Mouse (Mus musculus) hindbrain, embryonic 10.5 days (tissue): ENCODE data around the gene Mrps21. TPM values are rescaled to one million over a fixed set of nuclear protein-coding genes. Genes with fewer than 3 reads are reported as not detected.

Source experiments
- DNase-seq: peaks from one replicate; pipeline ENCODE4 v3.0.0-alpha.2; 2017; ENCODE audit warnings: low spot score
- H3K27ac ChIP-seq: fragments of 300-500 bp; sonication (generic); 2 replicates; pipeline ENCODE4 v1.5.1; 2016; ENCODE audit warnings: mild to moderate bottlenecking, moderate library complexity
- H3K27me3 ChIP-seq: fragments of 300-500 bp; sonication (generic); 2 replicates; pipeline ENCODE4 v1.6.1; 2016; ENCODE audit warnings: mild to moderate bottlenecking; ENCODE audit not compliant: poor library complexity, insufficient read depth, severe bottlenecking
- H3K36me3 ChIP-seq: fragments of 300-500 bp; sonication (generic); 2 replicates; pipeline ENCODE4 v1.6.1; 2016; ENCODE audit warnings: mild to moderate bottlenecking, moderate library complexity
- H3K4me1 ChIP-seq: fragments of 300-500 bp; sonication (generic); replicated peaks from 2 replicates; pipeline ENCODE4 v1.6.1; 2016; ENCODE audit warnings: mild to moderate bottlenecking
- H3K4me3 ChIP-seq: fragments of 300-500 bp; sonication (generic); 2 replicates; pipeline ENCODE4 v1.5.1; 2016; ENCODE audit warnings: mild to moderate bottlenecking, moderate library complexity
- H3K9me3 ChIP-seq: fragments of 300-500 bp; sonication (generic); 2 replicates; pipeline ENCODE4 v1.6.1; 2016; ENCODE audit warnings: mild to moderate bottlenecking, moderate library complexity
- WGBS: fragments of 180-500 bp; shearing (Covaris S2); methylation state at CpG from one replicate; pipeline ENCODE4 v1.1.7; 2016; 5-methylcytosine and 5-hydroxymethylcytosine counted together
- polyA plus RNA-seq: library from polyadenylated mRNA; unstranded; fragments of >200 nt; fragmentation: Nextera tagmentation; extraction: Ambion mirVana; gene quantifications from 2 replicates; pipeline ENCODE4 v1.2.1, GENCODE M21; 2016

Gene Mrps21
- polyA plus RNA-seq, 1 experiment from 2014 or later = 403 TPM

DNA sequence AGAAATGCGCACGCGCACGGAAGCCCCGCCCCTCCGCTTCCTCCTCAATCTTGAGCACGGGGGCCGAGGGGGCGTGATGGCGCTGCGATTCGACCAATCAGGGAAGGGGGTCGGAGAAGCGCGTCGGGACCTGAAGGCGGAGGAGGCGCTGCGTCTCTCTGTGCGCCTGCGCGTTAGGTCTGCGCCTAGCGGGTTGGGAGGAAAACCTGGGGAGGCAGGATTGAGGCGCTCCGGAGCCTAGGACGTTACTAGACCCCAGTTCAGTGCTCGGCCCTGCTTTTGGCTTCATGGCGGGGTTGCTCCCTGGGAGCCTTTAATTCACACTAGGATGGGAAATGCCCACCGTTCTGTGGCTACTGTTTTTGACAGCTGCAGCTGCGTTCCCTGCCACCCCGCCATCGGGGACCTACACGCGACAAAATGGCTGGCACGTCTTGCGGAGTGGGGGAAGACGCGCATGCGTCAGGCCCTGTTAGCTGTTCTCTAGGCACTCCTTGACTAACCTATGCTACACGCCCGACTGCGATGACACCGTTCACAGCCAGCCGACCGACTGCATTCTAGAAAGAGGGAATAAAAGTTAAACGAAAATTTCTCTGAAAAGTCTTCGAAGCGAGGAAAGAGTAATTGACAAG is 51.9 kb downstream of the Mrps21 start:
- WGBS = under 1% methylated on average over 49 of the region's 49 CpGs
- H3K4me1 ChIP-seq = peaks cover 28% of the 10 kb centered on the region
- no peaks in the 10 kb centered on the region for H3K27me3 ChIP-seq
- peaks cover 9% of the 10 kb centered on the region for H3K36me3 ChIP-seq
- H3K27ac ChIP-seq = peak overlapping the region; percentile 98
- no peaks in the 10 kb centered on the region for H3K9me3 ChIP-seq
- peak; percentile 100 for DNase-seq
- H3K4me3 ChIP-seq = peak overlapping the region; percentile 92

DNA sequence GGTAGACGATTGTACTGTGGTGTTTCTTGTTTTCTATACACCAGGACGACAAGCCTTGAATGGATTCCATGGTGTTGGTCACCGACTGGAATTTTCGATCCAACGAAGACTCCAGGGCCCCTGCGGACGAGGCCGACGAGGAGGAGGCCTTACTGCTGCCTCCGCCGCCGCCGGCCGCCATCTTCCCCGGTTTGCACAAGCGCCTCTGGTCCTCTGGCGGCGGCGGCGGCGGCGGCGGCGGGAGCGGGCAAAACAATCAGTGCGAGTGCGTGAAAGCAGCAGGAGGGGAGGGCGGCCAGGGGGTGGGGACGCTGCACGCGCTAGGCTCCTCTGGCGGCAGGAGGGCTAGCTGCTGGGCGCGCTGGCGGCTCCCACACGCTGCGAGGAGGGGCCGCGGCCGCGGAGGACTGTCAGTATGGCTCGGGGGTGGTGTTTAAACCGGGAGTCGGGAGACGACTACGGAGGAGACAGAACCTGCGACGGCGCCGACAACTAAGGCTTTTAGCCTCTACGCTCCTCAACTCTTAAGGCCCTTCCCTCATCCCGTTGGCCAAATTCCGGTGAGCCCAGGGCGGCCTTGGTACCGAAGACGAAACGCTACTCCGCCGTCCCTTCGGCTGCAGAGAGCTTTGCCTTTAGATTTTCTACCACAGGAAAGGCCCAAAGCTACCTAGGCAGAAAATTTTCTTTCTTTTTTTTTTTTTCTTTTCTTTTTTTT is 52.6 kb downstream of the Mrps21 start, which contains the start of gene Rprd2:
Gene Rprd2, minus strand, starts transcription at position 293 of the 718 bp plus-strand sequence.
- no peaks in the 10 kb centered on the region for H3K27me3 ChIP-seq
- WGBS = under 1% methylated on average over 60 of the region's 60 CpGs

DNA sequence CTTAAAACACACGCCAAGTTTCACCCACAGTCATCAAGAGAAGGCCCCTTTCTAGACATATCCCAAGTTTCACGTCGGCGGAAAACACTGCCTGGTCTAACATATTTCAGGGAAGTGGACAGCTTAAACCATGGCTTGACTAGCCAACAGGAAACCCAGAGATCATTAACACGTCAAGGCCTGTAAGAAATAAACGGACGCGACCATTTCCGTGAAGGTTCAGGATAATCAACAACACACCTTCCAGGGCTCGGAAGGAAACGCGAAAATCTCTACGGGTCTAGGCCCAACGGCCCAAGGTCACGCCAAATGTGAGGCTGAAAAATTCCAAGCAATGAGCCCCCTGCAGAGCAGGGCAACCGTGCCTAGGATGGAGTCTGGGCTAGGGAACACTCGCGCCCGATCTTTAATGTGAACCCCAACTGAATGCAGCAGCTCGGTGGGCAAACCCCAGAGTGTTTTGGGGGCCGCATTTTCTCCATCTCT is 53.2 kb downstream of the Mrps21 start:
- H3K4me1 ChIP-seq = peaks cover 28% of the 10 kb centered on the region
- H3K36me3 ChIP-seq = peaks cover 9% of the 10 kb centered on the region
- under 1% methylated on average over 21 of the region's 21 CpGs for WGBS
- peak; percentile 62 for DNase-seq
- peak overlapping the region; percentile 98 for H3K27ac ChIP-seq
- H3K9me3 ChIP-seq = no peaks in the 10 kb centered on the region
- H3K27me3 ChIP-seq = no peaks in the 10 kb centered on the region
- H3K4me3 ChIP-seq = peak overlapping the region; percentile 92

More for the DNA sequence above, 52.6 kb downstream of the Mrps21 start, which contains the start of gene Rprd2:
- peak within 1 kb of the TSS; percentile 98 for H3K27ac ChIP-seq
- H3K4me1 ChIP-seq = peaks cover 28% of the 10 kb centered on the region
- peaks cover 9% of the 10 kb centered on the region for H3K36me3 ChIP-seq
- H3K9me3 ChIP-seq = no peaks in the 10 kb centered on the region
- H3K4me3 ChIP-seq = peak within 1 kb of the TSS; percentile 92
- DNase-seq = peak; percentile 86

DNA sequence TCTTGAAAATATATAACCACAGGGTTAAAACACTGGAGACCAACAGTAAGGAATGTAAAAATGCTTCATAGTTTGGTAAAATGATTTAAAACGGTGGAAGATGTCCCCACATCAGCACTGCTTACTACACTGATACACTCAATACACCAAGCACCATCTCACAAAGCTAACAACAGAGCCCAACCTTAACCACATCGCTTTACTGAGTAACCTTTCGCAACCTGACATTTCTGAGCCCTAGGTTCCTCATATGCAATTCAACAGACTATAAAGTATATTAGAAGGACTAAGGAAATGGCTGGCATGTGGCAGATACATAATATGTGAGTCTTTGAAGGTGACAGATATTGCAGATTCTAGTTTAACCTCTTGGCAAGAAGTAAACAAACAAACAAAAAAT is 54.6 kb downstream of the Mrps21 start:
- Histone ChIP-seq H3K27ac (no peak overlapping the region), H3K27me3 (no peaks in the 10 kb centered on the region), H3K4me1 (peaks cover 28% of the 10 kb centered on the region), H3K4me3 (peak overlapping the region; percentile 92), H3K9me3 (no peaks in the 10 kb centered on the region), H3K36me3 (peaks cover 18% of the 10 kb centered on the region)
- DNase-seq = no peak
- WGBS = 97% methylated on average over 3 of the region's 3 CpGs

Other genes with a start within 250 kb of the Mrps21 start
- gene Ensa, start 246.5 kb downstream of the Mrps21 start, polyA plus RNA-seq = 84.8 and 89.9 TPM in 2 replicates
- 47.2 and 53.4 TPM in 2 replicates for gene Mcl1, start 212.7 kb downstream of the Mrps21 start, polyA plus RNA-seq
- gene Adamtsl4, start 183.6 kb downstream of the Mrps21 start, polyA plus RNA-seq = 0.73 and 0.86 TPM in 2 replicates
- 14.2 and 20.3 TPM in 2 replicates for gene Ecm1, start 131.9 kb downstream of the Mrps21 start, polyA plus RNA-seq
- 58.8 and 69.9 TPM in 2 replicates for gene Tars2, start 111.3 kb downstream of the Mrps21 start, polyA plus RNA-seq
- gene Rprd2, start 52.7 kb downstream of the Mrps21 start, polyA plus RNA-seq = 19.8 and 20.1 TPM in 2 replicates
- 51.5 and 66.9 TPM in 2 replicates for gene Prpf3, start 15.6 kb downstream of the Mrps21 start, polyA plus RNA-seq
- 9.5 and 13.6 TPM in 2 replicates for gene Ciart, start 10.7 kb upstream of the Mrps21 start, polyA plus RNA-seq
- gene BC028528, start 20.5 kb upstream of the Mrps21 start, polyA plus RNA-seq = 12.3 and 12.7 TPM in 2 replicates
- gene Aph1a, start 22.4 kb upstream of the Mrps21 start, polyA plus RNA-seq = 33.9 and 35.8 TPM in 2 replicates
- gene Car14, start 33.2 kb upstream of the Mrps21 start, polyA plus RNA-seq = 50.1 and 69.4 TPM in 2 replicates
- 266 and 352 TPM in 2 replicates for gene Anp32e, start 57.7 kb upstream of the Mrps21 start, polyA plus RNA-seq
- gene Plekho1, start 124.5 kb upstream of the Mrps21 start, polyA plus RNA-seq = 75.0 and 83.5 TPM in 2 replicates
- gene Vps45, start 186.9 kb upstream of the Mrps21 start, polyA plus RNA-seq = 30.4 and 32.4 TPM in 2 replicates
- gene Otud7b, start 233.0 kb upstream of the Mrps21 start, polyA plus RNA-seq = 12.8 and 19.2 TPM in 2 replicates